Mouse (Mus musculus): ENCODE measurements around the gene Fam117a.

The Fam117a gene

DNA sequence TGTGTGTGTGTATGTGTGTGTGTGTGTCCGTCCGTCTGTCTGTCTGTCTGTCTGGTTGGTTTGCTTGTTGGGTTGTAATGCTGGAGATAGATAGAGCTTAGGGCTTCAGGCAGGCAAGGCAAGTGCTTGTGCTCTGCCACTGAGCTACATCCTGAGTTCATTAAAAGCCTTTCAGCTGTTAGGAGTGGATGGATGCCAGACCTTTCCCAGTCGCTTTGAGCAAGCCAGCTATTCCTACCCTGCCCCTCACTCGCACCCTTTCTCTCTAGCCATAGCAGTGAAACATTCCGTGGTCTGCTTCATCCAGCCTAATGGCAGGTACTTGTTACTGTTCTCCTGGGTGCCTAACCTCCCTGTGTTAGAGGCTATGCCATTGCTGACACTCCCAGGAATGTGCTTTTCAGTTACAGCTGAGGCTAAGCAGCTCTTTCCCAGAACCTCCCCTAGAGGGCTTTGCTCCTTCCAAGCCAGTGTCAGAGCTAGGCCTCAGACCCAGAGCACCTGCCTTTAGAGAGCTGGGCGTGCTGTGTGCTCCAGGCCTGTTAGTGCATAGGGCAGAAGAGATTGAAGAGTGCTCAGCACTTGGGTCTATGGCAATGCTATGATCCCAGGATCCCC lies 29.6 kb downstream of the Fam117a start:
- peak; percentile 51 for DNase-seq

DNA sequence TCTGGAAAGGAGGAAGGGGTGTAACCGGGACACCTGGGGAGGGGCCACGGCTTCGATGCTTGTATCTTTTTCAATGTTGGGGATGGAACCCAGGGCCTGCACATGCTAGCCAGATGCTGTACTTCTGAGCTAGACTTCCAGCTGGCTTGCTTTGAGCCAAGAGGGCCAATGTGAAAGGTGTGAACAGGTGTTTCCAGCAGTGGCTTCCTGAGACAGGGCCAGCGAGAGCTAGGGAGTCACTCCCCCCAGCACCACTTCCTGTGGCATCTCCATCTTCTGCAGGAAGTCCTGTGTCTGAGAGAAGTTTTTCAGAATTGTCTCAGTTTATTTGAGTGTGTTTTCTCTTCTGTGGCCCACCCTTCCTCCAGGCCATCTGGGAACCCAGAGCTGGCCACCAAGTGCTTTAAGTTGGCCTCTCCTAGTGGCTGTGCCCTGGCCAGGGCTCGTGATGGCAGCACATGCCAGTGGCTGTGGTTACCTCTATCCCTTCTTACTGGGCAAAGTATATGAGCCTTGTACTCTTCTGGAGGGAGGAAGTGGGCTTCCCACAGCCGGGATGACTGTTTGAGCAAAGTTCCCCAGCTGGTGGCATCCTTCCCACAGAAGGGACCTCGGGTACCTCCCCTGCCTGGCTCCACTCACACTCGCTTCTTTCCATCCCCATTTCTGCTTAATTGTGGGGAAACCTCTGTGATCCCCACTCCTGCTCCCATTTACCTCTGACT lies 30.4 kb downstream of the Fam117a start:
- peak; percentile 77 for DNase-seq

DNA sequence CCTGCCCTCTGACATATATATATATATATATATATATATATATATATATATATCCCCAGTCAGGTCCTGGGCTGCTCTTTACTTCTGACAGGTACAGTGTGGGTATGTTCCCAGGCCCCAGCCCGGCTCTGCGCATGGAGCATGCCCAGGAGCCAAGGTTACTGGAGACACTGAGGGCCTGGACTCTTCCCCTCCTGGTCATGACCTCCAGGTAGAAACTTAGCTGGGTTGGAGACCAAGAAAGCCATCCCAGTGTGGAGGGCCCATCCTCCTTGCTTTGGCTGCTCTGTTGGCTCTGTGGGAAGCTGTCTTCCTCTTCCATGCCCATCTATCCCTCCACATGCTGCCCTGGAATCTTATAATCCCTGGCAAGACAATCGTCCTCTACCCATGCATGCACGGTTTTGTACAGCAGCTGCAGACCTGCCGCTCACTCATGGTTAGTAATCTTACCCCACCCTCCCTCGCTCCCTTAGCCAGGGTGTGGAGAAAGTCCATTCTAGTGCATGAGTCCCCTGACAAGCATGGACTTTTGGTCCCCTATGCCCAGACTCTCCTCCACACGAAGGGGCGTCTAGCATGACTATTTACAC lies 31.5 kb downstream of the Fam117a start:
- DNase-seq, result no peak

DNA sequence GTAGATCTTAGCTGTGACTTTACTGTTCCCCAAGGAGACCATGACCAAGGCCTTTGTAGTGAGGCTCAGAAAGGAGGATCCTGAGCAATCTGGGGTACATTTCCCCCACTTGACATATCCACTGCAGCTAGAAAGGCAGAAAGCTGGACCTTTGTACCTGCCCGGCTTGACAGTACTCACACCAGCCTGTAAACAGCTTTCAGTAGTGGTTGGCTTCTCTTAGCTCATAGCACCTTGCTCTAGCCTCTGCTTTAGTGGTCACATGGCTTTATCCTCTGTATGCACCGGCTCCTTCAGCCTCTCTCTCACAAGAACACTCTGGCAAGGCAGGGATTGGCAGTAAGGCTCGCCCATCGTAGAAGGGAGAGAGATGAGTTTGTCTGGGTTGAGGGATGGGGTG lies 32.1 kb downstream of the Fam117a start:
- DNase-seq, result no peak

DNA sequence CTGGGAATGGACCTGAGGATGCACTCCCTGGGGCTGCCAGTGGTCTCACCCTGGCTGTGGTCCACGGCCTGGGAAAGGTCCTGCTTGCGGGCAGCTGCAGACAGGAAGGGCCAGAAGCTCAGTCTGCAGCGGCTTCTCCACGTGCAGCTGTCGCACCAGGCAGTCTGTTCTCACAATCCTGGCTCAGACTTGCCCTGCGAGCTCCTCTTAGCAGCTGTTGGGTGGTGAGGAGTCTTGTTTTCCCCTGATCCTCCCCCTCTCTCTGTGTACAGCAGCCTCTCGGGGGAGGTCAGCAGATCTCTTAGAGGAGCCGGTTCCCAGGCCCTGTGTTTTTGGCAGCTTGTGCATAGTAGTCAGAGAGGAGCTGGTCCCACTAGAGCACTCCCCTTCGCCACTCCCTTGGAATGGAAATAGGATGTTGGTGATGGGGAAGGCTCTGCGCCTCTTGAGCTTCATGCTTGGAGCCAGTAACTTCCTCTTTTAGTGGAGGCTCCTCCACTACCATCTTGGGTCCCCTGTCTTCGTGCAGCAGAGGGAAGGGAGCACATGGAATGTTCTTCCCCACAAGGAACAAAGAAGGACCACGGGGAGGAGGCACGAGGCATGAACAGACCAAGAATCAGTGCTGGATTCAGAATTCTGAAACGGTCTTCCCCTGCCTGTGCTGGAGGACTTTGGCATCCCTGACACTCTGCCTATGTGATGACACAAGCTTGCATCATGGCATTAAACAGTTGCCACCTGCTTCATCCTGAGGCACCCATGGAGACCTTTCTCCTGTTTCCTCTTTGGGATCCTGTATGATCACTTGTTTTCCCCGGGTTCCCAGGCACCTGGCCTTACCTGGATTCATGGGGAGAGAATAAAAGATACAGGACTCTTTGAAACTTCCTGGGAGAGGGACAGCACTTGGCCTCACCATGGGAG lies 33.4 kb downstream of the Fam117a start:
- DNase-seq, result peak; percentile 54

DNA sequence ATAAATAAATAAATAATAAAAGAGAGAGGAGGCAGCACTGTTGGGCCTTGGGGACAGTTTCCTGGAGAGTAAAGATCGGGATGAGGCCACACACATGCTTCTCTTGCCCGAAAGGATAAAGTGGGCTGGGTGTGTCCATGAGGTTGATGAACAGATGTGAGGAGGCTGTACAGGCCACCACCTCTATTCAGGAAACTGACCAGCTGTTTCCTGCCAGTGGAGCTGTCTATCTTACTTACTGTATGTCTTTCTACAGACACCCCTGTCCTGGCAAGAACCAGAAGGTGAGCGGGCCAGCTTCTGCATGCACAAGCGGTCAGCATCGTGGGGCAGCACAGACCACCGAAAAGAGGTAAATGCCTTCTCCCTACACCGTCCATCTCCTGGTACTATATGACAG lies 34.4 kb downstream of the Fam117a start:
- no peak for DNase-seq

DNA sequence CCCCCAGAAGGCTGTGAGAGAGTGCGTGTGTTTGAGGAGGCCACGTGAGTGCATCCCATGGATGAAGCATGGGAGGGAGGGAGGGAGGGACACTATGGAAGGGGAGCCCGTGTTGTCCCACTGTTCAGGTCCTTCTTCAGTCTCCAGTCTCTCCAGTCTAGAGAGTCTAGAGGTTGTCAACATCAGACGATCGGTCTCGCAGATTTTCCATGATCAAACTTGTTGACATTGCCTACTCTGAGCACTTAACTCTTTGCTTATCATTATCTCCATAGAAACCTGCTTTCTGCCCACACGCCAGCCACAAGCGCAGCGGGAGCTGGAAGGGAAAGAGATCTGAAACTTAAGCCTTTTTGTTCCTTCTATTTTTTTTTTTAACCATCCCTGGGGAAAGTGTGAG lies 42.1 kb downstream of the Fam117a start:
- DNase-seq, result no peak

DNA sequence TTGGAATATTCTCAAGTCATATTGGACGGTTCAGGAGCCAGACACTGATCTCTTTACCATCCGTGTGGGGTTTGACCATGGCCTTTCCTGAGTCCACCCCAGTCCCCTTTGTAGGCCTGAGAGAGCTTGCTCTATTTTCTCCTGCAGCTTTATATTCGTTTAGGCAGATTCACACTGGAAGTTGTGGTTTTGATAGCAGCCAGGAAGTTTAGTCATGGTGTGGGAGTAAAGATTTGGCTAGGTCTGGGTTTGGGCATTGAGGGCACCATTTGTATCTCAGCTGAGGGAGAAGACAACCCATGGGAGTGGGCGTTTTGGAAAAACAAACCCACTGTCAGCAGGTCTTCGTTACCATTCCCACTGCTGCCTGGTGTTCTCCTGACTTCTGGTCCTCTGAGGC lies 42.7 kb downstream of the Fam117a start:
- no peak for DNase-seq

DNA sequence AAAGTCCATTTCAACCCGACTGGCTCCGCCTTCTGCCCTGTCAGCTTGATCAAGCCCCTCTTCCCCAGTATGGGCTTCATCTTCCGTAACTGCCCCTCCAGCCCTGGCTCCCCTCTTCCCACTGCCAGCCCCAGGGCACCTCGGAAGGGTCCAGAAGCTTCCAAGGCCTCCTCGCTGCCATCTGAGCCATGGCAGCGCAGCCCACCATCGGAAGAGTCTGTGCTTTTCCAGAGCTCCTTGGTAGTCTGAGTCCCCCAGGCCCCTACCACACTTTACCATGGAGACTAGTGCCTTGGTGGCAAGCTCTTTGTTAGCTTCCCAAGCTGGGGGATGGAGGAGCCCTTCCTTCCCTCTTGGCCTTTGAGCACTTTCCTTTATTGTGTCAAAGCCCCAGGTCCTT lies 43.9 kb downstream of the Fam117a start:
- DNase-seq, result no peak

DNA sequence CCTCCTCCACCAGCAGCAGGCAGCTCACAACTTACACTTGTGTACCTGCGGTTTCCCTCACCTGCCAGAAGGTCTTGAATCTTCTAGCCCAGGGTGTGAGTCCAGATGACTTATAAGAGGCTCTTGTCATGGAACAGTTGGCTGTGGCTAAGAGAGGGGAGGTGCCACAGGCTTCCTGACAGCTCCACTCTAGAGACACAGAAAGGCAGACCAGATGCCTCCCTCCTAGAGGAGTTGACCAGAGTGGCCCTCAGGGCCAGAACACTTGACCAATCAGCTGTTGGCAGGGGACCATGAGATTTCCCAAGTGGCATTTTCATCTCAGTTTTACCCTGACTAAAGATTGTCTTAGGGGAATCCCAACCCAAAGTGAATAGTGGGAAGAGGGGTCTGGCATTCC lies 44.3 kb downstream of the Fam117a start:
- no peak for DNase-seq

DNA sequence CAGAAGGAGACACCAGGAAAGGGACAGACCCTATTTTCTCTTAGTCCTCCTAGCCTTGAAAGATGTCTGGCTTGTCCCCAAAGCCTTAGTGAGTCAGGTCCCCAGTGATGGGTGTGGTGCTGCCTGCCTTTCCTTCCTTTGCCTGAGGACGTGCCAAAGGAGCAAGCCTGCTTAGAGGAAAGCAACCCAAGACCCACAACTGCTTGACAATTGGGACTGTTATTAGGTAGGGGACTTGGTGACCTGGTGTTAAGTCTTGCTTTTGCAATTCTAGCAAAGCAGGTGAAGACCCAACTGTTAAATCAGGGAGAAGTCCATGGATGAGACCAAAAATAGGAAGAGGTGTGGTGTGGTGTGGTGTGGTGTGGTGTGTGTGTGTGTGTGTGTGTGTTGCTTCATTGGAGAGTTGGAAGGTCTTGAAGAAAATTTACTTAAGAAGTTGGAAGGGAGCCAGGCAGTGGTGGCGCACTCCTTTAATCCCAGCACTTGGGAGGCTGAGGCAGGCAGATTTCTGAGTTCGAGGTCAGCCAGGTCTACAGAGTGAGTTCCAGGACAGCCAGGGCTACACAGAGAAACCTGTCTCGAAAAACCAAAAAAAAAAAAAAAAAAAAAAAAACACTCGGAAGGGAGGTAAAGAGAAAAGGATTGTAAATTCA lies 46.6 kb downstream of the Fam117a start:
- no peak for DNase-seq

DNA sequence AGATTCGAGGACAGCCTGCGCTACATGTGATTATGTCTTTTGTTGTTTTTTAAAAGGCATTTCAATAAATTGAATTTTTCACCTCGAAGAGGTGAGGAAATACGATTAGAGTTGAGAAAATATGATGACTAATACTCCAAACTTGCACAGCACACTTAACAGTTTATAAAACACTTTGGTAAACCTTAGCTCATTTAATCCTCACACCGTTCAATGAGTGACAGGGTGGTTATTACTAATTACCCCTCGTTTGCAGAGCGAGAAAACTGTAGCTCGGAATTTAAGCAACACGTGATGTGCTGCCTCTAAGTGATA lies 47.1 kb downstream of the Fam117a start:
- DNase-seq, result no peak

DNA sequence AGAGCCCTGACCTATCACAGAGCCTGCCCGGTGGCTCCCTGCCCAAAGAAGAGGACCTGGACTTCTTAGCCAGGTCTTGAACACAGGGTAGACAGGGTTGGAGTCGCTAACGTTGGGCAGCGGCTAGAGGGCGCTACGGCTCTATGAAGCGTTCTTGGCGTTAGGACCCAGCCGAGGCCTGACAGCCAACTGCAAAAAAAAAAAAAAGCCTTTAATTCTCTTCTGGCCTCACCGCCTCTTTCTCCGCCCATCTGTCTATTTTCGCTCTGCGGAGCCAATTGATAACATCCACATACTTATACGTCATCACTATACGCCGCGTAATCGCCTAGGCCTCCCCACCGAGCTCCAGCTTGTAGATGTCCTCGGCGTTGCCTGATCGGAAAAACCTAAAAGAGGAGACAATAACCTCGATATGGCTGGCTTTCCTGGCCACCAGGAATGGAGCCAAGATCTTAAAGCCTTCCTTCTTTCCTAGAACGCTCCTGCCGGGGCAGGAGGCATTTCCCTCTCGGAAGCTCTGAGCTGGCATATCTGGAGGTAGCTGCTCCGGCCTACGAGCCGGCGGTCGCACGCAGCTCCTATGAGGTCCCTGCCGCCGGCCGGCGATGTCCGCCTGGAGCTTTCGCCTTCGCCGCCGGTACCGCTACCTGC lies 47.6 kb downstream of the Fam117a start, which contains the start of gene Slc35b1:
Gene Slc35b1 (plus strand): TSS at position 374 of the 654 bp plus-strand sequence.
- DNase-seq, result peak; percentile 94

DNA sequence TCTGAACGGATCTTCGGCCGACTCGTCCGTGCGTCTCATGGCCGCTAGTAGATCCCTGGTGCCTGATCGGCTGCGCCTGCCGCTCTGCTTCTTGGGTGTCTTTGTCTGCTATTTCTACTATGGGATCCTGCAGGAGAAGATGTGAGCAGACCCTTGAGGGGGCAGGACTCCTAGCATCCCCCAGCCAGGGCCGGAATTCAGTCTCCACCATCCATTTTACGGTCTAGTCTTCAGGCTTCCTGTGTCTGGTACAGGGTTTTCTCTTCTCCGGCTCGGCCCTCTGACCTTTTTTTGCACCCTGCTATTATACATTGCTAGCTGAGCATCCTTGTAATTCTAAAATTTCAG lies 48.1 kb downstream of the Fam117a start:
- no peak for DNase-seq

DNA sequence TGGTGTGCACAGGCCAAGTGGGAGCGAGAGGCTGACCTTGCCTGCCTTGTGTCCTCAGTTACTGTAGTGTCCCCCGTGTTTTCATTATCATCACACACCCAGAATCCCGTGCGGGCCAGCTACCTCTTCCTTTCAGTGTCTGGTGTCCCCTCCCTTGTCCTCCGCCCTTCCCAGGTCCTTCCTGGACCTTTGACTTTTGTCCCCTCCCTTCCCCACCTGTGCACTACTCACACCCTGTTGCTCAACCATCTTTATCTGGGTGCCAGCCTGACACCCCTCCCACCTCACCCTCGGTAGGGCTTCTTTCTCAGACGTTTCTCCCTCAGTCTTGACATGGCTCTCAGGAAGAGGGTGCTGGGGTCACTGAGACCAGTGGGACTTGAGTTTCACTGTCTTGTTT lies 50.5 kb downstream of the Fam117a start:
- no peak for DNase-seq

DNA sequence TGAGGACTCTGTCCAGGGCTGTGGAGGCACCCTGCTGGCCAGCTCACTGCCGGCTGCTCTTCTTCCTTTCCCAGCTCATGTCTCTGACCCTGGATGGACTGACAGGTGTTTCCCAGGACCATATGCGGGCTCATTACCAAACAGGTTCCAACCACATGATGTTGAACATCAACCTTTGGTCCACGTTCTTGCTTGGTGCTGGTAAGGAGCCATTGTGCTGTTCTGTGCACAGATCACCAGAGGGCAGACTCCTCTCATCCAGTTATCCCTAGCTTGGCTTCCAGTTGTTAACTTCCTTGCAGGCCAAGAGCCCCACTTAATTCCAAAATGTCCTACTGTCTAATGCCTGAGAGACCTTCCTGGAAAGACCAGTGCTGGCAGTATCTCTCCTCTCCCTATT lies 52.2 kb downstream of the Fam117a start:
- no peak for DNase-seq

DNA sequence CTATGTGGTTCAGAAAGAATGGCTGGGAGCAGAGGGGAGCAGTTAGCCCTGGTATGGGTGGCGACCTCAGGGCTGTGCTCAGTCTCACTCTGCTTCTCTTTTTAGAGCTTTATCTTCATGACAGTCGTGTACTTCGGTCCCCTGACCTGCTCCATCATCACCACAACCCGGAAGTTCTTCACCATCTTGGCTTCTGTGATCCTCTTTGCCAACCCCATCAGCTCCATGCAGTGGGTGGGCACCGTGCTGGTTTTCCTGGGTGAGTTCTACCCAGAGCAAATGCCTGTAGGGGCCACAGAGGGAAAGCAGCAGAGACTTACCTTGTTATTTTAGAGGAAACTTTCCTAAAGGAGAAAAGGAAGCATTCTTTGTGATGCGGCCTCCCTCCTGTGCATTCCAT lies 53.6 kb downstream of the Fam117a start:
- DNase-seq, result no peak

DNA sequence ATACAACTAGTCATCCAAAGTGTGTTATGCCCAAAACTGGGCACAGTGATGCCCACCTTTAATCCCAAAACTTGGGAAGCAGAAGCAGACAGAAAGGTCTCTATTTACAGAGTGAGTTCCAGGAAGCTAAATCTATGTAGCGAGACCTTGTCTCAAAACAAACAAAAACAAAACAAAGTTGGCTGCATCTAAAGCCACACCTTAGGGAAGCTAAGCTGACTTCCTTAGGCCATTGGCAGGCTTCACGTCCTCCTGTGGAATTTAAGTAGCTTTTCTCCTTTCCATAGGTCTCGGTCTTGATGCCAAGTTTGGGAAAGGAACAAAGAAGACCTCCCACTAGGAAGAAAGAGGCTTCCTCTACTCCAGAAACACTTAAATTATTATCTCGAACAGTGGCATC lies 54.4 kb downstream of the Fam117a start:
- DNase-seq, result no peak

DNA sequence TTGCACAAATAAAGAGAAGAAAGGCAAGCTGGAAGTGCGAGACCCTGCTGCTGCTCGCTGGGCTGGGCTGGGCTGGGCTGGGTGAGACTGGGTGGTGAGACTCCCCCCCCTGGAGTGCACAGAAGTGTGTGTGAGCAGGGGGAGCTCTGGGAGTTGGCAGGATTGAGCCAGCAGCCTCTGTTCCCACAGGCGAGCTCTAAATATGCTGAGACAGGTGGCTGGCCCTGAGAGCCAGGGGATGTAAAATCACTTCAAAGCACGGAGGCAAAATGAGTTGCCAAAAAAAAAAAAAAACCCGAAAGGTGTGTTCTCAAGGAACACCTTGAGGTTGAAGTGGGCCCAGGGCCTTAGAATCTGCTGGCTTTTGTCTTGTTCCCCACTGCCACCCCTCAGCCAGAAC lies 54.9 kb downstream of the Fam117a start:
- peak; percentile 45 for DNase-seq

DNA sequence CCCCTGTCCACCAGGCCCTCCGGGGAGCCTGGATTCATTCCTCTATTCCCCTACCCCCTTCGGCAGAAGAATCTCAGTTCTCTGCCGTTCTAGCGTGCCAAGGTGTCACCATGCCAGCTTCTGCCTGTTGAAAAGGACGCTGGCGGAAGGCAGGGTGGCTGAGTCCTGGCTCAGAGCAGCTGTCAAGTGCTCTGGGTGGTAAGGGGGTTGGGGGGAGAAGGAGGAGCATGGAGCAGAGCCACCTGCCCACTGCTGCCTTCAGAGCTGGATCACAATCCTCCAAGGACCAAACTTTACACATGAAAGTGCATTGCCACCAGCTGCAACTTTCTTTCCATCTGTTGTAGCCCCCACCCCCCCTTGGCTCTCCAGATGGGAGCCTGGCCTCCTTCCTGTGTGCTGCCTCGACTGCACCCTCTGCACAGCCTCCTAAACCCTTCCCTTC lies 55.4 kb downstream of the Fam117a start:
- peak; percentile 73 for DNase-seq

DNA sequence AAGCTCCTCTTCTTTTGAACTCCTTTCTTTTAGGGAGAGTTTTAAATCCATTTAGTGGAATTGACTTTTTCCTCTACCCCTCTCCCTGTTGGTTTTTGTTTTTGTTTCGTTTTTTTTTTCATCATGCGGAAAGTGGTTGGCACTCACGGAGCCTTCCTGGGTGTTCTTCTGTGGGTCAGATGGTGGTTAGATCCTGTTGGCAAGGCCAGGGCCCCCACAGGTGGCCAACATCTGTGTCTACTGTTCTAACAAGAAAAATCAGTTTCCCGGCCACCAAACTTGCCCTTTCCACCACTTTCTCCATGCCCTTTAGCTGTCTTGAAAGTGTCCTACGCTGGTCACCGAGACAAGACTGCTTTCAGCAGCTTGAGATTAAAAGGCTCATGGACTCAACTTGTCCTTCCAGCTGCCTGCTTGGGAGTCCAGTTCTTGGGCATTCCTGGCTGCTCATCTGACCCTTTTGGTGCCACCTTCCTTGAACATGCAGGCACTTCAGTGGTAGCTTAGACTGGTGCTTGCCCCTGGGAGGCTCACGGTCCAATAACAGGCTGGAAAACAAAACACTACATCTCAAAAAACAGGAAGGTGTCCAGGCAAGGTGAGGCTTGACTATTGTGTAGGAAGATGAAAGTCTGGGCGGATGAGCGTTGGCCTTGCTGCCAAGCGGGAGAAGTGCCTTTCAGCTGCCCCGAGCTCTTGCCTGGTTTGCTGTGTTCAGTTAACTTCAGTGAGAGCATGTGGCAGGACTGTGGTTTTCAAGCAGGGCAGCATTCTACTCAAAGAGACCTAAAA lies 56.1 kb downstream of the Fam117a start:
- peak; percentile 55 for DNase-seq

DNA sequence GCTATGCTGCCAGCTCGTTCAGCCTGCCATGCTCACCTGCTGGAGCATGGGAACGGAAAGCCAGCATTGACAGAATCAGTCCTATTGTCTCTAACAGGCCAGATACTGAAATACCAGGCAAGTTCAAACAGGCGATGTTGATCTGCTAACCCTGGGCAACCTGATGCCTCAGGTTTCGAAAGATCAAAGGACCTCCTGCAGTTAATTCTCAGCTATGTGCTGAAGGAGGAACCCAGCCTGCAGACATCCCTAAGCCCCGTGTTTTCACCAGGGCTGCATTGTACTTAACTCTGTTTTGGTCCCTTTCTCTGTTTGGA lies 56.6 kb downstream of the Fam117a start:
- no peak for DNase-seq
